Mouse (Mus musculus) MEL (cell line): Measurements from ENCODE around the gene Stk39. TPM values are rescaled to one million over a fixed set of nuclear protein-coding genes. Genes with fewer than 3 reads are reported as not detected.
"Not testable (repeated sequence)": the region's sequence is repeated elsewhere in the genome, so short reads cannot be mapped to it uniquely, and the experiment has no call there.

ENCODE experiments used
- DNase-seq: peaks from one replicate; pipeline ENCODE4 v3.0.0; 2011; ENCODE audit warnings: low read depth, low spot score
- H3K27ac ChIP-seq: 2 replicates; pipeline ENCODE4 v1.5.1; 2012; ENCODE audit warnings: low read depth, mild to moderate bottlenecking, control low read depth, low read length, moderate library complexity; ENCODE audit not compliant: control insufficient read depth
- H3K27me3 ChIP-seq, 2 experiments: fragments of 150-350 bp in 1 of 2; sonication (generic) in 1 of 2; 2 replicates each; pipeline ENCODE4 v1.6.1; 2012; ENCODE audit warnings: low read length in 2 of 2, mild to moderate bottlenecking in 2 of 2, improper control_type of control experiment in 1 of 2, moderate library complexity in 1 of 2; ENCODE audit not compliant: insufficient read depth in 2 of 2, control insufficient read depth in 1 of 2
- H3K36me3 ChIP-seq, 2 experiments: 2 replicates each; pipeline ENCODE4 v1.6.1; 2012 to 2014; ENCODE audit warnings: low read length in 2 of 2, improper control_type of control experiment in 1 of 2, inconsistent platforms in 1 of 2, mild to moderate bottlenecking in 1 of 2; ENCODE audit not compliant: insufficient read depth in 2 of 2, control insufficient read depth in 1 of 2
- H3K4me1 ChIP-seq, 2 experiments: fragments of 150-350 bp in 1 of 2; sonication (generic) in 1 of 2; 2 replicates each; pipeline ENCODE4 v1.6.1; 2012; ENCODE audit warnings: low read length in 2 of 2, improper control_type of control experiment in 1 of 2, mild to moderate bottlenecking in 1 of 2; ENCODE audit not compliant: insufficient read depth in 2 of 2, control insufficient read depth in 1 of 2
- H3K4me3 ChIP-seq, 2 experiments: fragments of 150-350 bp in 1 of 2; sonication (generic) in 1 of 2; 2 replicates each; pipeline ENCODE4 v1.5.1; 2012; ENCODE audit warnings: low read depth in 2 of 2, low read length in 2 of 2, mild to moderate bottlenecking in 2 of 2, moderate library complexity in 2 of 2, control low read depth in 1 of 2, improper control_type of control experiment in 1 of 2; ENCODE audit not compliant: control insufficient read depth in 1 of 2, insufficient read depth in 1 of 2
- H3K79me2 ChIP-seq: 2 replicates; pipeline ENCODE4 v1.6.1; 2012; ENCODE audit warnings: mild to moderate bottlenecking, low read length, moderate library complexity; ENCODE audit not compliant: control insufficient read depth, poor library complexity, insufficient read depth
- H3K9ac ChIP-seq: 2 replicates; pipeline ENCODE4 v1.6.1; 2012; ENCODE audit warnings: low read depth, mild to moderate bottlenecking, control low read depth, low read length, moderate library complexity; ENCODE audit not compliant: control insufficient read depth, poor library complexity, severe bottlenecking
- H3K9me3 ChIP-seq: fragments of 150-350 bp; sonication (generic); replicated peaks from 2 replicates; pipeline ENCODE4 v1.6.1; 2012; ENCODE audit warnings: mild to moderate bottlenecking, low read length, improper control_type of control experiment, moderate library complexity; ENCODE audit not compliant: insufficient read depth
- CHD1 ChIP-seq: IDR thresholded peaks from 2 replicates; pipeline ENCODE4 v1.6.1; 2012; ENCODE audit warnings: low read depth, mild to moderate bottlenecking, inconsistent platforms, low read length, improper control_type of control experiment
- E2F4 ChIP-seq: IDR thresholded peaks from 2 replicates; pipeline ENCODE4 v1.6.1; 2011; ENCODE audit warnings: low read depth, low read length, improper control_type of control experiment, borderline replicate concordance
- ELF1 ChIP-seq: IDR thresholded peaks from 2 replicates; pipeline ENCODE4 v1.6.1; 2014; ENCODE audit warnings: low read depth, mild to moderate bottlenecking, inconsistent platforms, low read length, improper control_type of control experiment, moderate library complexity
- GABPA ChIP-seq: IDR thresholded peaks from 2 replicates; pipeline ENCODE4 v1.6.1; 2012; ENCODE audit warnings: low read depth, mild to moderate bottlenecking, inconsistent platforms, low read length, improper control_type of control experiment, moderate library complexity
- GATA1 ChIP-seq: IDR thresholded peaks from 2 replicates; pipeline ENCODE4 v1.6.1; 2011; ENCODE audit warnings: low read depth, low read length, improper control_type of control experiment
- HCFC1 ChIP-seq: IDR thresholded peaks from 2 replicates; pipeline ENCODE4 v1.6.1; 2012; ENCODE audit warnings: low read depth, mild to moderate bottlenecking, inconsistent platforms, low read length, improper control_type of control experiment, moderate library complexity
- JUND ChIP-seq: IDR thresholded peaks from 2 replicates; pipeline ENCODE4 v1.6.1; 2011; ENCODE audit warnings: low read depth, mild to moderate bottlenecking, improper control_type of control experiment, low read length
- MAX ChIP-seq: IDR thresholded peaks from 2 replicates; pipeline ENCODE4 v1.6.1; 2011; ENCODE audit warnings: low read length, improper control_type of control experiment
- MAZ ChIP-seq: IDR thresholded peaks from 2 replicates; pipeline ENCODE4 v1.6.1; 2012; ENCODE audit warnings: low read depth, mild to moderate bottlenecking, inconsistent platforms, low read length, improper control_type of control experiment
- MXI1 ChIP-seq: IDR thresholded peaks from 2 replicates; pipeline ENCODE4 v1.6.1; 2011; ENCODE audit warnings: mild to moderate bottlenecking, low read depth, low read length, improper control_type of control experiment
- MYB ChIP-seq: IDR thresholded peaks from 2 replicates; pipeline ENCODE4 v1.6.1; 2011; ENCODE audit warnings: mild to moderate bottlenecking, low read depth, low read length, improper control_type of control experiment
- MYC ChIP-seq: IDR thresholded peaks from 2 replicates; pipeline ENCODE4 v1.6.1; 2011; ENCODE audit warnings: low read depth, mild to moderate bottlenecking, low read length, improper control_type of control experiment, moderate library complexity
- POLR2A ChIP-seq, 2 experiments: IDR thresholded peaks; 2 replicates each; pipeline ENCODE4 v1.6.1; 2011 to 2012; ENCODE audit warnings: low read length in 2 of 2, mild to moderate bottlenecking in 2 of 2, control low read depth in 1 of 2, improper control_type of control experiment in 1 of 2, low read depth in 1 of 2, moderate library complexity in 1 of 2; ENCODE audit not compliant: control insufficient read depth in 1 of 2, insufficient read depth in 1 of 2, poor library complexity in 1 of 2
- POLR2AphosphoS2 ChIP-seq: IDR thresholded peaks from 2 replicates; pipeline ENCODE4 v1.6.1; 2011; ENCODE audit warnings: low read length, improper control_type of control experiment
- RCOR1 ChIP-seq: IDR thresholded peaks from 2 replicates; pipeline ENCODE4 v1.6.1; 2012; ENCODE audit warnings: low read depth, mild to moderate bottlenecking, inconsistent platforms, low read length, improper control_type of control experiment
- SIN3A ChIP-seq: IDR thresholded peaks from 2 replicates; pipeline ENCODE4 v1.6.1; 2012; ENCODE audit warnings: low read length, improper control_type of control experiment, inconsistent platforms
- UBTF ChIP-seq: IDR thresholded peaks from 2 replicates; pipeline ENCODE4 v1.6.1; 2012; ENCODE audit warnings: low read depth, mild to moderate bottlenecking, inconsistent platforms, low read length, improper control_type of control experiment, moderate library complexity, borderline replicate concordance; ENCODE audit not compliant: insufficient read depth
- ZC3H11A ChIP-seq: IDR thresholded peaks from 2 replicates; pipeline ENCODE4 v1.6.1; 2012; ENCODE audit warnings: low read depth, mild to moderate bottlenecking, inconsistent platforms, low read length, improper control_type of control experiment
- ZKSCAN1 ChIP-seq: IDR thresholded peaks from 2 replicates; pipeline ENCODE4 v1.6.1; 2012; ENCODE audit warnings: low read depth, mild to moderate bottlenecking, inconsistent platforms, low read length, improper control_type of control experiment, moderate library complexity
- ZMIZ1 ChIP-seq: IDR thresholded peaks from 2 replicates; pipeline ENCODE4 v1.6.1; 2012; ENCODE audit warnings: low read depth, mild to moderate bottlenecking, inconsistent platforms, low read length, improper control_type of control experiment, moderate library complexity
- polyA plus RNA-seq, 2 experiments: library from polyadenylated mRNA; stranded (reverse) in 1 of 2; unstranded in 1 of 2; fragments of >175 nt in 1 of 2; fragments of >200 nt in 1 of 2; gene quantifications; 2 replicates each; pipeline versions ENCODE4 v1.2.1 to v1.2.4; 2012; ENCODE audit warnings: low replicate concordance in 2 of 2, low read depth in 1 of 2; ENCODE audit not compliant: insufficient read length in 2 of 2, insufficient read depth in 1 of 2, missing spikeins in 1 of 2
- total RNA-seq: library from RNA; depleted of rRNA; stranded (reverse); fragments of 300-350 nt; gene quantifications from 2 replicates; pipeline ENCODE4 v1.2.3, GENCODE M21; 2012

Gene Stk39
- total and polyA plus RNA-seq, 3 experiments: not detected

DNA sequence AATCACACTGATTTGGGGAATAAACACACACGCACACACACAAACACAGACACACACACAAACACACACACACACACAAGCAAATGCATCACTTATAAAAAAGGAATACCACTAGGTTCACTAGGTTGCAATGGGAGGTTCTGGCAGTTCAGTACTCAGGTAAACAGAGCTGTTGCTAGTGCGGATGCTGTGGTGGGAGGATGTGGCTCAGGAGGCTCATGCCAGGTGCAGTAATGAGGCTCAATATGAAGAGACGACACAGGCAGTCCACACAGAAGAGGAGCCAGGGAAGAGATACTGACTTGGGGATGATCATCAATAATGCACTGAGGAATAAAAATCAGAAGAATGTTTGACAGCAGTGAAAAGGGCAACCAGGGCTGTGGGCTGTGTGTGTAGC, 228.8 kb downstream of the Stk39 start:
- DNase-seq: no peak
- H3K9me3 ChIP-seq: no peaks in the 10 kb centered on the region
- no peaks in the 10 kb centered on the region for H3K4me1 ChIP-seq
- TF ChIP-seq POLR2A (IDR thresholded peaks at IDR 0.05; ENCODE audit: control insufficient read depth in 1 of 2, insufficient read depth in 1 of 2, low read depth in 1 of 2, low read length in 2 of 2, poor library complexity in 1 of 2): no peak
- no peak for TF ChIP-seq HCFC1
- no peak for TF ChIP-seq MYB
- no peak for TF ChIP-seq MAX
- no peak for TF ChIP-seq MYC
- TF ChIP-seq RCOR1: no peak
- no peak for TF ChIP-seq E2F4
- no peak for TF ChIP-seq UBTF
- no peak for TF ChIP-seq MXI1
- no peak for TF ChIP-seq ZMIZ1
- no peak for TF ChIP-seq ZC3H11A
- no peak for TF ChIP-seq CHD1
- no peak overlapping the region for H3K9ac ChIP-seq
- H3K27ac ChIP-seq: no peak overlapping the region
- H3K4me3 ChIP-seq: no peak overlapping the region
- no peaks in the 10 kb centered on the region for H3K79me2 ChIP-seq
- H3K36me3 ChIP-seq: no peaks in the 10 kb centered on the region
- H3K27me3 ChIP-seq: no peaks in the 10 kb centered on the region

DNA sequence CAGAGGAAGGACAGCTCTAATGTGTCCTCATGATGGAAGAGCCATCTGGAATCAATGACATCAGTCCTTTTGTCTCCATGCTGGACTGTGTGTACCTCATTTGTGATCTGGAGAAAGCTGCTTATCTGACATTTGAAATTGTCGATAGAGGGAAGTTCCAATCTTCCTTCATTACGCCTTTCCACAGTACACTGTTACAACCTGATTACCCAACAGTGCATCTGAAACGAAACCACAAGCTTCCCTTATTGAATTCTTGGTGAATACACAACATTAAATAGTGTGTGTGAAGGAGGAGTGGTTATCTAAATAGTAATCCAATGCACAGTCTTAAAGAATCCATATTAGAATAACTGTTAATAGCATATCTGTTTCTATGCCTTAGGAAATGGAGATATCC, 230.0 kb downstream of the Stk39 start:
- TF ChIP-seq MXI1 (no peak), ELF1 (no peak), UBTF (no peak), GATA1 (no peak)
- no peaks in the 10 kb centered on the region for H3K27me3 ChIP-seq
- H3K9me3 ChIP-seq: no peaks in the 10 kb centered on the region
- no peak overlapping the region for H3K4me3 ChIP-seq
- H3K27ac ChIP-seq: no peak overlapping the region
- H3K9ac ChIP-seq: no peak overlapping the region
- H3K79me2 ChIP-seq: no peaks in the 10 kb centered on the region
- no peak for DNase-seq
- no peaks in the 10 kb centered on the region for H3K4me1 ChIP-seq
- no peaks in the 10 kb centered on the region for H3K36me3 ChIP-seq

DNA sequence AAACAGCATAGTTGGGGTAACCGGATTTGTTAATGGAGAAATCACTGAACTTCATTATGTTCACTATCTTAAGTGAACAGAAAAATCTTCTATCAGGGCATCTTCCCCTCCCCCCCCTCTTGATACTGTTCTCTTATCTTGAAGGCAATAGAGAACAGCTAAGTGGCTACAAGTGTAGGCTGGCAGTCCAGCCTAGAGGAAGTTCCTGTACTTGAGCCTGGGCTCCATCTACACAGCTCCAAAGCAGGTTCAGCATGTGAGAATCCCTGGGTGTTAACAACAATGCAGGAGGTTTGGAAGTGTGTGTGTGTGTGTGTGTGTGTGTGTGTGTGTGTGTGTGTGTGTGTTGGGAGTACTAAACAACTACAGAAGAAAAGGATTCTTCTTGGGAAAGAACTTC, 230.4 kb downstream of the Stk39 start:
- Histone ChIP-seq H3K4me3 (no peak overlapping the region), H3K36me3 (no peaks in the 10 kb centered on the region), H3K9me3 (no peaks in the 10 kb centered on the region), H3K27ac (no peak overlapping the region), H3K9ac (no peak overlapping the region), H3K4me1 (no peaks in the 10 kb centered on the region), H3K79me2 (no peaks in the 10 kb centered on the region), H3K27me3 (no peaks in the 10 kb centered on the region)
- DNase-seq: no peak
- TF ChIP-seq MAX (no peak), GABPA (no peak), MXI1 (no peak), ZKSCAN1 (no peak), POLR2A (IDR thresholded peaks at IDR 0.05; ENCODE audit: control insufficient read depth in 1 of 2, insufficient read depth in 1 of 2, low read depth in 1 of 2, low read length in 2 of 2, poor library complexity in 1 of 2) (no peak), ZC3H11A (no peak), MYB (no peak), E2F4 (no peak), MAZ (no peak), SIN3A (no peak), CHD1 (no peak), POLR2AphosphoS2 (no peak), JUND (no peak)

DNA sequence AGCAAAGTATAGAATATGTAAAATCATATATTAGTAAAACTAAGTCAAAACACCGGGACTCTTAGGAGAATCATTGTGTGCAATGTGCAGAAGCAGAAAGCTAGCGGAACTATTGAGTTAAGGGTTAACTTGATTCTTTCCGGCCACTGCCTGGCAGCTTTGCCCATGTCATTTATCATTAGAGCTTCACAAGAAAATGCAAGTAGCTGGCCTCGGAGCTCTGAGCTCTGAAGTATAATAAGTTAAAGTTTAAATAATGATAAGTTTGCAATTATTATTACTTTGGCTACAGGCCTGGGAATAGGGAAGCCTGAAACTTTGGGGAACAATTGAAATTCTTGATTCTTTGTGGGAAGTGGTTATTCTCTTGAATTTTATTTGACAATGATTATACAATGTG, 232.7 kb downstream of the Stk39 start:
- not testable (repeated sequence) for H3K79me2 ChIP-seq, H3K27me3 ChIP-seq, DNase-seq, H3K4me3 ChIP-seq, H3K27ac ChIP-seq, H3K9me3 ChIP-seq, H3K9ac ChIP-seq, H3K4me1 ChIP-seq, H3K36me3 ChIP-seq
